Mouse (Mus musculus) frontal cortex, postnatal 25 days (tissue): Measurements from ENCODE around the gene Fbxl7.

Experiments
- DNase-seq, 2 experiments: peaks; one replicate each; pipeline ENCODE4 v3.0.0; 2022; ENCODE audit warnings: low spot score in 2 of 2

Fbxl7 gene

GRCm38 (mm10) chr15:26701949-26702675 is 193.3 kb downstream of the Fbxl7 start:
- DNase-seq, result no peak

DNA sequence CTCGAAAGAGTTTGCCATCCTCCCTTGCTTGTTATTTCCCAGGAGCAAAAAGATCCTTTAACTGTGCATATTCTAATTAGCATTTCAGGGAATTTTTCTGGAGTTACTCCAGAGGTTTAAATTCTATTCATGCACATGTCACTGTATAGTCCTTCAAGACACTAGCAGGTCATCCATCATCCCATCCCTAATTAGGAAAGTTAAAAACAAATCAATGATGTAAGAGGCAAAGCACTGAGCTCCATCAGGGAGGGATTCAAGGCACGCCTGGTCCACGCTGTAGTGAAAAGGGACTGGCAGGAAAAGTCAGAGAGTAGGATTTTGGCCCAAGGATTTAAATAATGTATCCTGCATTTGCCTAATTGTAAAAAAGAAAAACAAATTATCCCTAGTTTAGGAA is 202.3 kb downstream of the Fbxl7 start:
- DNase-seq, result no peak

GRCm38 (mm10) chr15:26688472-26689104 is 206.8 kb downstream of the Fbxl7 start:
- DNase-seq, result no peak

DNA sequence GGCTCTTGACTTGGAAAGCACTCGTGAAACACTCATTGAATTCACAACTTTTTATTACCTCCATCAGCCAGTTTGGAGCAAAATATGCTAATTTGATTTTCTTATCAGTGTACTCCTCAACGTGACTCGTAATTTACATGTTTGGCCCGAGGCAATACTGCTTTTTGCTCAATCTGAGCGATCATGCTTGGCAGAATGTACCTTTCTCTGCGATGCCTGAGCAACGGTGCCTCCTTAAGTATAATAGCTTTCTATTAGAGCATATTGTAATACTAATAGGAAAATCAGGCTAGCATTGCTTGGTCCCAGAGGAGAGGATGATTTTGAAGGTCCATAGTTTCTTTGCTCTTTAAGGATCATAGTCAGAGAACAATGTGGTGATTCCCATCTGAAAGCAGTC is 207.7 kb downstream of the Fbxl7 start:
- no peak for DNase-seq

- no peak for DNase-seq
Measured at GRCm38 (mm10) chr15:26682279-26682678, 213.1 kb downstream of the Fbxl7 start.

- DNase-seq, result no peak
Measured at GRCm38 (mm10) chr15:26673239-26673859, 222.0 kb downstream of the Fbxl7 start.

DNA sequence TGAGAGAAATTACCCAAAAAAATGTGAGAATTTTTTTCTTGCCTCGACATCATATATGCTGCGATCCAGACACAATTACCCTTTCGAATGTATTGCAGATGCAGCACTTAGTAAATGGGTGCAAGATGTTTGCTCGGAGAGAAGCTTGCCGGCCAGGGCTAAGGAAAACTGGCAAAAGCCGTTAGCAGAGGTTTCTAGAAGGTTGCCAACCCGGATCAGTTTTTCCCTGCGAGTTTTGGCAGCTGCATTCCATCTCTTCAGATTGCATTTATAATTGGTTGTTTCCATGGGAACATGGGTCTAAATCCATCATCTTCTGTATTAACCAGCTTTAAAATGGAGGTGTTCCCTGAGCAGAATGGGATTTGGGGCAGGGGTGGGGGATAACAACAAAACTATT is 240.4 kb downstream of the Fbxl7 start:
- DNase-seq, result peak in 1 of 2 experiments; percentile 3

- no peak for DNase-seq
Measured at GRCm38 (mm10) chr15:26642563-26642962, 252.8 kb downstream of the Fbxl7 start.

DNA sequence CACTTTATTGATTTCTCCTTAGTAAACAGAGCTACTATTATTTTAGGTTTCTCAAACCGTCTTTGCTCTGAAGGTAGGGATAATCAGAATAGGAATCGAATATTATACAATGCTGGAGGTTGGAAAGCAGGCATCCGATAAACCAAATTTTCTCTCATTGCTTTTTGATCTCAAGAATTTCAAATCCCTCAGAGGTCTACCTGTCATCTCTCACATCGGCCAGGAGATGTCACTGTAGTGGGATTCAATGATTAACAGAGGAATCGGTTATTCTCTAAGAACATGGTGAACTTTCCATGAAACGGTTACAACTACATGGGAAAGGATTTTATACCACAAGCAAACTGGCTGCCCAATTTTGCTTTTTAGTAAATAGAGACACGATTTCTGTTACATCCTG is 255.7 kb downstream of the Fbxl7 start:
- DNase-seq, result no peak

DNA sequence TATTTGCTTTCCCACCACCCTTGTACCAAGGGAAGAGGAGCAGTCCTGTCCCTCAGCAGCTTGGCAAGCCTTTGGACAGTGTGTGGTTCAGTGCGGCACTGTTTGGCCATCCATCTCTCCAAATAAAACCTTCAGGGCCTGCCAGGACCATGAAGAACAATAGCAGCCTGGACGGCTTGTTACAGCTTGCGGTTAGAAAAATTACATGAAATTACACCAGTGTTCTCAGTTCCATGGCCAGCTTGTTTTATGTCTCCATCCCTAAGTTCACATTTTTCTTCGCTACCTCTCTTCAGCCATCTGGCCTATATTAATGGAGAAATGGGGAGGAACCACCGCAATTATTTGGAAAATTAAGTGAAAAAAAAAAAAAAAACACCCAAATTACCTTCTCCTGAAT is 259.8 kb downstream of the Fbxl7 start:
- DNase-seq, result no peak

DNA sequence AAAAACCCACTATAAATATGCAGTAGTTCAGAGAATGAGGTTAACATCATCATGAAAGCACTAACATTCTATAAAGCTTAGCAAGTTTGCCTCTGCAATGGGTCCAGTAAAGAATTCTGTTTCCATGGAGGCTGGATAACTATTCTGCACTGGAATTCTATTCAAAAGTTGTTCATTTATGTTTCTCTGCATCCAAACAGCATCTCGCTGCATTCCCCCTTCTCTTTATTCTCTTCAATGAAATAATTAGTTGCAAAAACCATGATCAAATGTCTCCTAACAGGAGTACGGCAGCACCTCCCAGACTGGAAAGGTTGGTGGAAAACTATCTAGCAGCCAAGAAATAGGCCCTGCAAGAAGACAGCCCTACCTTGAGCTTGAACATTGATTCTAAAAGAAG is 267.2 kb downstream of the Fbxl7 start:
- DNase-seq, result no peak

DNA sequence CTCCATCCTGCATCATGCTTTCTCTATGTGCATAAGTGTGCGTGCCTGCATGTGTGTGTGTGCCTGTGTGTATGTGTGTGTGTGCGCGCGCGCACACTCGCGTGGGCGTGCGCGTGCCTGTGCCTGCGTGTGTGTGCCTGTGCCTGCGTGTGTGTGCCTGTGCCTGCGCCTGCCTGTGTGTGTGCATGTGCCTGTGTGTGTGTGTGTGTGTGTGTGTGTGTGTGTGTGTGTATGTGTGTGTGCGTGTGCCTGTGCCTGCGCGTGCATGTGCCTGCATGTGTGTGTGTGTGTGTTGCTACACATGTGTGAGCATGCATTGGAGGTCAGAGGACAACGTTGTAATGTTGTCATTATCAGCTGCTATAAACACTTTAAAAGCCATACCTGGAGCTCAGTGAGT is 272.1 kb downstream of the Fbxl7 start:
- DNase-seq, result no peak

DNA sequence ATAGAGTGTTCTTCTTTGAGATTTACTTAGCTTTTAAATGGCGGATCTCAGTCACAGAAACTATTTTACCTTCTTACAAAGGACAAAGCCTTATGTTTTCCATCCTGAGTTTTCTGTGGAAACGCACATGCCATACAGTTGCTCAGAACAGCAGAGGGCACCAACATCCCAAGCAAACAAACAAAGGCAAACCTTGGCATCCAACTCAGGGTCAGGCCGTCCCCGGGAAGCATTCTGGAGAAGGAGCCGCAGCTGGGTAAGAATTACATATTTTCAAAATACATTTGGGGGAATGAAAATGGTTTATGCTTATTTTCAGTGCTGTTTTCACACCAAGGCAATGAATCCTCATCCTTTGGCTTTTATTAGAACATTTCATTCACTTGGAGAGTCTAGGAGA is 275.1 kb downstream of the Fbxl7 start:
- peak in 1 of 2 experiments; percentile 21 for DNase-seq

GRCm38 (mm10) chr15:26619221-26619620 is 276.2 kb downstream of the Fbxl7 start:
- DNase-seq, result no peak

DNA sequence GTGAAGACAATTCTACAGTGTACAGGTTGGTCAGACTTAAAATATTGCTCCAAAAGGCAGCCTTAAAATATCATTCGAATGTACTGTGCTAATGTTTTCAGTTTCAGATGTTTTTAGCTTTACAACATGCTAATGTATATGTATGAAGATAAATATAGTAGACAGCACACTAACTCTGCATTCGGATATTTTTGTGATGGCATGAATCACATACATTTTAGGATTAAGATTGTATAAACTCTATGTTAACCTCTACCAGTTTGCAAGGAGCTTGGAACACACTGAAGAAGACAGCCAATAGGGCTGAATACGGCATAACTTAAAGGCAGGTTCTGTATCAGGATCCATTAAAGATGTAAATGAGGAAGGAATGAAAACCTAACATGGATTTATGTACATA is 299.1 kb downstream of the Fbxl7 start:
- DNase-seq, result no peak

GRCm38 (mm10) chr15:26579947-26580709 is 315.3 kb downstream of the Fbxl7 start:
- DNase-seq, result no peak

GRCm38 (mm10) chr15:26578500-26578899 is 316.9 kb downstream of the Fbxl7 start:
- DNase-seq, result no peak

DNA sequence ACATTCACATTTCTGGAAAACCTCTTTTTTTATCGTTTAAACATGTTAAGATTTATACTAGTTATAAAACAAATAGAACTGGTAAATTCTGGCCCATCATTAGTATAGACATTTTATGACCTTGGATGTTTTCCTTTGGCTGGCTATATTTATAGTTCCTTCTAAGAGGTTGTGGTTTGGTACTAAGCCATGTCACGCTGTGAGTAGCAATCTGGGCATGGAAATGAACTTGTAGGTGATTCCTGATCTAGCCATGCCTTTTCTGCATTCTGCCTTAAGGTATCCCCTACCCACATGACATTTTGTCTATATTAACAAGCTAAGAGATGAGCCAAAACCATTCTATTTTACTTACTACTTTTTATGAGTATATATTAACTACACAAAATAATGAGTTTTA is 329.3 kb downstream of the Fbxl7 start:
- DNase-seq, result no peak

DNA sequence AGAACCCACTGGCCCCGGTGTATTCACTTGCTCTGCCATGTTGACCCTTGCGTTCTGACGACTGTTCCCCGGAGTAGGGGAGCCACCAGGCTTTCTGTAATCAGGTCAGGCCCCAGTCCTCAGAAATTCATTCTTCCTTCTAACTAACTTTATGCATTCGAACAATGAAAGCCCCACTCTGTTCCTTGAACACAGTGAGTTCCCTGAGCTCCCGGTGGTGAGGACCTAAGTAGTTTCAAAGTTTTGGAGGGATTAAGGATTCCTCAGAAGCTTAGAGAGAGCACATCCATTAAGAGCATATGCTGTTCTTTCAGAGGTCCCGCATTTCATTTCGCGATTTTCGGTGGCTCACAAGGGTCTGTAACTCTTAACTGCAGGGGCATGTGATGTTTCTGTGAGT is 341.8 kb downstream of the Fbxl7 start:
- no peak for DNase-seq

DNA sequence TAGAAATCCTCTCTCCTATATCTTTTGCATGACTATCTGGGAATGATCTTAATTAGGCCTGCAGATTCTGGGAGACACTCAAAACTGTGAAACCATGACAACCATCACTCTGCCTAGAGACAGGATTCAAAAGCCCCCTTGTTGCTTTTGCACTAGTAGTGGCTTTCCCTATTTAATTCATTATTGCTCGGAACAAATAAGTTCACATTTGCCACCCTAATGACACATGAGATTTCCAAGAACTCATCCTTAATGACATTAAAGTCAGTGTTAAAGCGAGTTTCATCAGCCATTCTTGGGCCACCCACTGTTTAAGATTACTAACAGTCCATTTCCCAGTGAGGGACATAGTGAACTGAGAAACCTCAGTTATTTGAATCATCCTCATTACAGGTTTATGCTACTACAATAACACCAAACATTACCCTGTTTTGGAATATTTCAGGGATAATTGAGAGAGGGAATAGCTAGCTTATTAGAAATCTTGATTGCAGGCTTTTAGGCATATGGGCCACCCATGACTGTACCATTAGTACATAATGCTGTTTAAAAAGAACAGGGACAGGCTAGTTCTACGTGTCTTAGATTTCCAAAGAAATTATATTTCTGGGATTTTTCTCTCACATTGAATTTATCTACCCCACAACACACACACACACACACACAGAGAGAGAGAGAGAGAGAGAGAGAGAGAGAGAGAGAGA is 361.2 kb downstream of the Fbxl7 start:
- no peak for DNase-seq

DNA sequence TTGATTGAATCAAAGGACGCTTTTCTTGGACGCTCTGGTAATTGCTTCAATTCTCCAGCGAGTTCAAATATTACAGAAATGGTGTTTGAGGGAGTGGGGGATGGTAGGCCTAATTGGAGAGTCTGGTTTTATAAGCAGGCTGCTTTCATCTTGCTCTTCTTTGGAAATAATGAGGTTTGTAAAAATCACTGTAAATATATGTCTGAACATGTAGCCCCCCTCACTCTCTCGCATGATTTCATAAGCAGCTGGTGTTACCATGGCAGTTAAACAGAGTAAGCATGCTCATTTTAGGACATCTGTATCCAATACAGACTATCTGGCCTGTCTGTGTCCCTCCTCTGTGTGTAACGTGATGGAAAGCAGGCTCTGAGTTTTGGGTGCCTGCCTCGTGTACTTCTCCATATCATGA is 376.2 kb downstream of the Fbxl7 start:
- DNase-seq, result no peak

DNA sequence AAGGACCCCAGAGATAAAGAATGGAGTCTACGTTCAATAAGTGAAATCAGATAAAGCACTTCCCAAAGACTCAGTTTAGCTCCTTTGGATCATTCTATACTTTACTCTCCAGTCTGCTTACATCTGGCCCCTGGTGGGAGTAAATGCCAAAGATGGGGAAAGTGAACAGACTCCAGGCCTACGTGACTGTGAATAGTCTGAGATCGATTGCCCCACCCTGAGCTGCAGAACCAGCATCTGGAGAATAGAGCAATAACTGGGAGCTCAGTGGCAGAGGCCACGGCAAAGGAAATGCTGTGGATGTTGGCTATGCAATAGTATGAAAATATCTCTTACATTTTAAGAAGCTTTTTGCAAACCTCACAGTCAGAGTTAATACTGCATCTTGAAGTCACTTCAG is 394.4 kb downstream of the Fbxl7 start:
- no peak for DNase-seq
